Mouse (Mus musculus) stomach, postnatal 0 days (tissue): Measurements from ENCODE around the gene Wdtc1.

Source experiments
- CTCF ChIP-seq: IDR thresholded peaks from 2 replicates; pipeline ENCODE4 v1.5.1; 2016; ENCODE audit warnings: antibody characterized with exemption, low read depth, mild to moderate bottlenecking, moderate library complexity
- EP300 ChIP-seq: optimal IDR thresholded peaks from 2 replicates; pipeline ENCODE3; 2016; ENCODE audit warnings: antibody characterized with exemption

DNA sequence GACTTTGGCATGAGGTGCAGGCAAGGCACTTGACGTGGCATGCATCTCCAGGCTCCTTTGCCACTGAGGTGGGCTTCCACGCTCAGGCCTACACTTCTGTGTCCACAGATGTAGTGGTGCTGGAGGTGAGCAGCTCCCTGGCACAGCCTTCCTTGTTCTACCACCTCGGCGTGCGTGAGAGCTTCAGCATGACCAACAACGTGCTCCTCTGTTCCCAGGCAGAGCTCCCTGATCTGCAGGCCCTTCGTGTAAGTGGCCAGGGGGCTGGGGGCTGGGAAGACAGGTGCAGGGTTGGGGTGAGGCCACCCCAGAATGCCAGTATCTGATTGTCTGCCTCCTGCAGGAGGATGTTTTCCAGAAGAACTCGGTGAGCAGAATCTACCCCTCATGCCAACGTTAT, 110.6 kb downstream of the Wdtc1 start:
- TF ChIP-seq CTCF (no peak), EP300 (no peak)
